Mouse (Mus musculus): ENCODE results near the gene Zfp423. TPM values are rescaled to one million over a fixed set of nuclear protein-coding genes. Genes with fewer than 3 reads are reported as not detected.
A peak's percentile ranks its signal among the peaks of the same experiment; 100 is the strongest.

Gene Zfp423
- 39.2 and 41.1 TPM in 2 replicates for polyA plus RNA-seq (2014; fragmentation: Nextera tagmentation; extraction: Ambion mirVana)

GRCm38 (mm10) chr8:87959320-87959920 is at the start of gene Zfp423:
Gene Zfp423, minus strand, starts transcription at chr8:87959595.
- under 1% methylated on average over 38 of the region's 48 CpGs for WGBS
- peak within 1 kb of the TSS; percentile 99 for H3K27ac ChIP-seq (replicated peaks; ENCODE audit: low read depth, low read length)
- peak within 1 kb of the TSS; percentile 99 for H3K9ac ChIP-seq (ENCODE audit: low read length)
- peak within 1 kb of the TSS; percentile 94 for H3K4me2 ChIP-seq (ENCODE audit: low read depth, severe bottlenecking)
- H3K9me3 ChIP-seq (ENCODE audit: control insufficient read depth, low read length): no peaks in the 10 kb centered on the region
- peaks cover 35% of the 10 kb centered on the region for H3K4me1 ChIP-seq (ENCODE audit: control insufficient read depth, insufficient read depth, low read length)
- DNase-seq (ENCODE audit: low spot score) (peak; percentile 82), ATAC-seq (ENCODE audit: insufficient number of reproducible peaks, low FRiP score, low TSS enrichment, low read depth) (peak; percentile 60)
- peak within 1 kb of the TSS; percentile 95 for H3K4me3 ChIP-seq (ENCODE audit: low read depth, low read length)
- no peaks in the 10 kb centered on the region for H3K36me3 ChIP-seq (ENCODE audit: control insufficient read depth, insufficient read depth, low read length)
- H3K27me3 ChIP-seq (ENCODE audit: control insufficient read depth, insufficient read depth, low read length): peaks cover 5% of the 10 kb centered on the region

- no peak overlapping the region for H3K9ac ChIP-seq (ENCODE audit: low read length)
- 87% methylated on average over 5 of the region's 5 CpGs for WGBS
- DNase-seq (ENCODE audit: low spot score) (no peak), ATAC-seq (ENCODE audit: insufficient number of reproducible peaks, low FRiP score, low TSS enrichment, low read depth) (no peak)
- no peaks in the 10 kb centered on the region for H3K9me3 ChIP-seq (ENCODE audit: control insufficient read depth, low read length)
- H3K36me3 ChIP-seq (ENCODE audit: control insufficient read depth, insufficient read depth, low read length): no peaks in the 10 kb centered on the region
- H3K27ac ChIP-seq (replicated peaks; ENCODE audit: low read depth, low read length): no peak overlapping the region
- H3K4me3 ChIP-seq (ENCODE audit: low read depth, low read length): no peak overlapping the region
- peaks cover 5% of the 10 kb centered on the region; the same call in 1 of the 2 replicates for H3K4me1 ChIP-seq (ENCODE audit: control insufficient read depth, insufficient read depth, low read length)
- no peak overlapping the region for H3K4me2 ChIP-seq (ENCODE audit: low read depth, severe bottlenecking)
- H3K27me3 ChIP-seq (ENCODE audit: control insufficient read depth, insufficient read depth, low read length): no peaks in the 10 kb centered on the region
These were observed 47.4 kb upstream of the Zfp423 start for GRCm38 (mm10) chr8:88006811-88007210.

GRCm38 (mm10) chr8:87984778-87985177 is 25.4 kb upstream of the Zfp423 start:
- WGBS: 45% methylated on average over 5 of the region's 5 CpGs
- H3K9me3 ChIP-seq (ENCODE audit: control insufficient read depth, low read length): no peaks in the 10 kb centered on the region
- no peak overlapping the region for H3K4me2 ChIP-seq (ENCODE audit: low read depth, severe bottlenecking)
- no peak overlapping the region for H3K4me3 ChIP-seq (ENCODE audit: low read depth, low read length)
- H3K9ac ChIP-seq (ENCODE audit: low read length): no peak overlapping the region
- no peak overlapping the region for H3K27ac ChIP-seq (replicated peaks; ENCODE audit: low read depth, low read length)
- H3K4me1 ChIP-seq (ENCODE audit: control insufficient read depth, insufficient read depth, low read length): no peaks in the 10 kb centered on the region
- ATAC-seq (ENCODE audit: insufficient number of reproducible peaks, low FRiP score, low TSS enrichment, low read depth): no peak
- H3K36me3 ChIP-seq (ENCODE audit: control insufficient read depth, insufficient read depth, low read length): no peaks in the 10 kb centered on the region
- DNase-seq (ENCODE audit: low spot score): no peak
- no peaks in the 10 kb centered on the region for H3K27me3 ChIP-seq (ENCODE audit: control insufficient read depth, insufficient read depth, low read length)

- no peak for ATAC-seq (ENCODE audit: insufficient number of reproducible peaks, low FRiP score, low TSS enrichment, low read depth)
- Histone ChIP-seq H3K4me2 (ENCODE audit: low read depth, severe bottlenecking) (no peak overlapping the region), H3K4me3 (ENCODE audit: low read depth, low read length) (no peak overlapping the region), H3K27me3 (ENCODE audit: control insufficient read depth, insufficient read depth, low read length) (no peaks in the 10 kb centered on the region), H3K27ac (replicated peaks; ENCODE audit: low read depth, low read length) (no peak overlapping the region), H3K9ac (ENCODE audit: low read length) (no peak overlapping the region), H3K9me3 (ENCODE audit: control insufficient read depth, low read length) (no peaks in the 10 kb centered on the region), H3K4me1 (ENCODE audit: control insufficient read depth, insufficient read depth, low read length) (no peaks in the 10 kb centered on the region), H3K36me3 (ENCODE audit: control insufficient read depth, insufficient read depth, low read length) (no peaks in the 10 kb centered on the region)
- no peak for DNase-seq (ENCODE audit: low spot score)
- 45% methylated on average over 8 of the region's 8 CpGs for WGBS
These were observed 24.6 kb upstream of the Zfp423 start for GRCm38 (mm10) chr8:87984032-87984431.

GRCm38 (mm10) chr8:87982936-87983335 is 23.5 kb upstream of the Zfp423 start:
- H3K27ac ChIP-seq (replicated peaks; ENCODE audit: low read depth, low read length): no peak overlapping the region
- no peaks in the 10 kb centered on the region for H3K9me3 ChIP-seq (ENCODE audit: control insufficient read depth, low read length)
- H3K9ac ChIP-seq (ENCODE audit: low read length): no peak overlapping the region
- H3K4me1 ChIP-seq (ENCODE audit: control insufficient read depth, insufficient read depth, low read length): no peaks in the 10 kb centered on the region
- H3K36me3 ChIP-seq (ENCODE audit: control insufficient read depth, insufficient read depth, low read length): no peaks in the 10 kb centered on the region
- H3K27me3 ChIP-seq (ENCODE audit: control insufficient read depth, insufficient read depth, low read length): no peaks in the 10 kb centered on the region
- WGBS: 89% methylated on average over 4 of the region's 4 CpGs
- H3K4me2 ChIP-seq (ENCODE audit: low read depth, severe bottlenecking): no peak overlapping the region
- ATAC-seq (ENCODE audit: insufficient number of reproducible peaks, low FRiP score, low TSS enrichment, low read depth) (no peak), DNase-seq (ENCODE audit: low spot score) (no peak)
- no peak overlapping the region for H3K4me3 ChIP-seq (ENCODE audit: low read depth, low read length)

- Histone ChIP-seq H3K4me3 (ENCODE audit: low read depth, low read length) (no peak overlapping the region), H3K36me3 (ENCODE audit: control insufficient read depth, insufficient read depth, low read length) (no peaks in the 10 kb centered on the region), H3K4me1 (ENCODE audit: control insufficient read depth, insufficient read depth, low read length) (peaks cover 17% of the 10 kb centered on the region), H3K27ac (replicated peaks; ENCODE audit: low read depth, low read length) (peak overlapping the region; percentile 38; the same call in 1 of the 2 replicates), H3K27me3 (ENCODE audit: control insufficient read depth, insufficient read depth, low read length) (no peaks in the 10 kb centered on the region), H3K4me2 (ENCODE audit: low read depth, severe bottlenecking) (no peak overlapping the region), H3K9ac (ENCODE audit: low read length) (no peak overlapping the region), H3K9me3 (ENCODE audit: control insufficient read depth, low read length) (no peaks in the 10 kb centered on the region)
- ATAC-seq (ENCODE audit: insufficient number of reproducible peaks, low FRiP score, low TSS enrichment, low read depth) (0 out of 2 replicates have a peak, but pooled peaks have one; percentile 16), DNase-seq (ENCODE audit: low spot score) (peak; percentile 59)
- 21% methylated on average over 1 of the region's 1 CpGs for WGBS
These were observed 16.0 kb upstream of the Zfp423 start for GRCm38 (mm10) chr8:87975466-87975809.

GRCm38 (mm10) chr8:87974759-87975465 is 15.5 kb upstream of the Zfp423 start:
- peak overlapping the region; percentile 60 for H3K4me2 ChIP-seq (ENCODE audit: low read depth, severe bottlenecking)
- 2% methylated on average over 24 of the region's 24 CpGs for WGBS
- peak overlapping the region; percentile 38 for H3K27ac ChIP-seq (replicated peaks; ENCODE audit: low read depth, low read length)
- peak overlapping the region; percentile 24 for H3K9ac ChIP-seq (ENCODE audit: low read length)
- no peaks in the 10 kb centered on the region for H3K27me3 ChIP-seq (ENCODE audit: control insufficient read depth, insufficient read depth, low read length)
- H3K4me1 ChIP-seq (ENCODE audit: control insufficient read depth, insufficient read depth, low read length): peaks cover 17% of the 10 kb centered on the region
- no peaks in the 10 kb centered on the region for H3K36me3 ChIP-seq (ENCODE audit: control insufficient read depth, insufficient read depth, low read length)
- H3K4me3 ChIP-seq (ENCODE audit: low read depth, low read length): peak overlapping the region; percentile 11; the same call in 1 of the 2 replicates
- ATAC-seq (ENCODE audit: insufficient number of reproducible peaks, low FRiP score, low TSS enrichment, low read depth): peak; percentile 35; the same call in 1 of the 2 replicates
- peak; percentile 62 for DNase-seq (ENCODE audit: low spot score)
- no peaks in the 10 kb centered on the region for H3K9me3 ChIP-seq (ENCODE audit: control insufficient read depth, low read length)

- WGBS: 7% methylated on average over 21 of the region's 21 CpGs
These were observed 14.8 kb upstream of the Zfp423 start for GRCm38 (mm10) chr8:87974122-87974758.

More at GRCm38 (mm10) chr8:87974122-87974758, 14.8 kb upstream of the Zfp423 start:
- DNase-seq (ENCODE audit: low spot score): no peak
- H3K4me3 ChIP-seq (ENCODE audit: low read depth, low read length): peak overlapping the region; percentile 11; the same call in 1 of the 2 replicates
- peak; percentile 54; the same call in 1 of the 2 replicates for ATAC-seq (ENCODE audit: insufficient number of reproducible peaks, low FRiP score, low TSS enrichment, low read depth)
- no peaks in the 10 kb centered on the region for H3K9me3 ChIP-seq (ENCODE audit: control insufficient read depth, low read length)
- H3K9ac ChIP-seq (ENCODE audit: low read length): peak overlapping the region; percentile 24
- no peaks in the 10 kb centered on the region for H3K36me3 ChIP-seq (ENCODE audit: control insufficient read depth, insufficient read depth, low read length)
- H3K27me3 ChIP-seq (ENCODE audit: control insufficient read depth, insufficient read depth, low read length): no peaks in the 10 kb centered on the region
- H3K4me1 ChIP-seq (ENCODE audit: control insufficient read depth, insufficient read depth, low read length): peaks cover 17% of the 10 kb centered on the region
- peak overlapping the region; percentile 60 for H3K4me2 ChIP-seq (ENCODE audit: low read depth, severe bottlenecking)
- H3K27ac ChIP-seq (replicated peaks; ENCODE audit: low read depth, low read length): peak overlapping the region; percentile 38
